Mouse (Mus musculus) mesoderm, embryonic 11.5 days (tissue): ENCODE results near the gene Rgs21.

Source experiments
- DNase-seq: peaks from one replicate; pipeline ENCODE4 v3.0.0-alpha.2; 2012; ENCODE audit warnings: low read depth, low spot score

Gene Rgs21

GRCm38 (mm10) chr1:144567567-144567966, at the start of gene Rgs21:
Gene Rgs21 (minus strand): TSS chr1:144567667.
- DNase-seq, result no peak

- no peak for DNase-seq
Observed at GRCm38 (mm10) chr1:144604071-144604470, 36.6 kb upstream of the Rgs21 start.

GRCm38 (mm10) chr1:144602987-144603386, 35.5 kb upstream of the Rgs21 start:
- DNase-seq, result no peak

GRCm38 (mm10) chr1:144579321-144579720, 11.9 kb upstream of the Rgs21 start:
- DNase-seq, result no peak

- DNase-seq, result no peak
Observed at GRCm38 (mm10) chr1:144572972-144573371, 5.5 kb upstream of the Rgs21 start.

- no peak for DNase-seq
Observed at GRCm38 (mm10) chr1:144569905-144570304, 2.4 kb upstream of the Rgs21 start.

- DNase-seq, result no peak
Observed at GRCm38 (mm10) chr1:144545142-144545541, 22.3 kb downstream of the Rgs21 start.

- no peak for DNase-seq
Observed at GRCm38 (mm10) chr1:144544497-144544961, 22.9 kb downstream of the Rgs21 start.

- DNase-seq, result no peak
Observed at GRCm38 (mm10) chr1:144531746-144532145, 35.7 kb downstream of the Rgs21 start.

GRCm38 (mm10) chr1:144517878-144518426, 49.5 kb downstream of the Rgs21 start:
- DNase-seq, result no peak

- no peak for DNase-seq
Observed at GRCm38 (mm10) chr1:144502241-144502640, 65.2 kb downstream of the Rgs21 start.

- no peak for DNase-seq
Observed at GRCm38 (mm10) chr1:144500423-144500822, 67.0 kb downstream of the Rgs21 start.

GRCm38 (mm10) chr1:144499719-144500118, 67.7 kb downstream of the Rgs21 start:
- no peak for DNase-seq

- no peak for DNase-seq
Observed at GRCm38 (mm10) chr1:144498725-144499124, 68.7 kb downstream of the Rgs21 start.

- DNase-seq, result no peak
Observed at GRCm38 (mm10) chr1:144498051-144498450, 69.4 kb downstream of the Rgs21 start.

GRCm38 (mm10) chr1:144493336-144493735, 74.1 kb downstream of the Rgs21 start:
- DNase-seq, result no peak

GRCm38 (mm10) chr1:144488223-144488835, 79.1 kb downstream of the Rgs21 start:
- DNase-seq, result no peak
